Mouse (Mus musculus) B cell, adult 2 months (primary cell): ENCODE data around the gene Wt1.

ENCODE experiments used
- DNase-seq, 2 experiments: peaks; one replicate each; pipeline ENCODE4 v3.0.0; 2022

The Wt1 gene

GRCm38 (mm10) chr2:105185768-105186529 is 59.6 kb downstream of the Wt1 start:
- no peak for DNase-seq

GRCm38 (mm10) chr2:105186591-105186990 is 60.3 kb downstream of the Wt1 start:
- no peak for DNase-seq

- DNase-seq = peak; percentile 2 to 3
Observed at GRCm38 (mm10) chr2:105188182-105188581, 61.9 kb downstream of the Wt1 start.

GRCm38 (mm10) chr2:105189352-105189751 is 63.0 kb downstream of the Wt1 start:
- DNase-seq = peak in 1 of 2 experiments; percentile 1

- DNase-seq = no peak
Observed at GRCm38 (mm10) chr2:105200152-105200551, 73.8 kb downstream of the Wt1 start.

GRCm38 (mm10) chr2:105206563-105207174 is 80.3 kb downstream of the Wt1 start:
- no peak for DNase-seq

- DNase-seq = no peak
Observed at GRCm38 (mm10) chr2:105212839-105213238, 86.5 kb downstream of the Wt1 start.

- DNase-seq = no peak
Observed at GRCm38 (mm10) chr2:105215914-105216313, 89.6 kb downstream of the Wt1 start.

GRCm38 (mm10) chr2:105219229-105219628 is 92.9 kb downstream of the Wt1 start:
- DNase-seq = no peak

GRCm38 (mm10) chr2:105219664-105220063 is 93.3 kb downstream of the Wt1 start:
- DNase-seq = no peak

GRCm38 (mm10) chr2:105220738-105221303 is 94.5 kb downstream of the Wt1 start:
- no peak for DNase-seq
